Mouse (Mus musculus) stomach, embryonic 16.5 days (tissue): ENCODE results near the gene Itgal. TPM values are rescaled to one million over a fixed set of nuclear protein-coding genes. Genes with fewer than 3 reads are reported as not detected.

Experiments
- ATAC-seq: fragments of 200-750 bp; cut with Nextera tagmentation; 2 replicates; pipeline ENCODE4 v1.8.0; 2017; ENCODE audit warnings: moderate number of reproducible peaks, moderate TSS enrichment; ENCODE audit not compliant: insufficient read depth, low FRiP score
- H3K27ac ChIP-seq: fragments of 300-500 bp; sonication (generic); 2 replicates; pipeline ENCODE4 v1.5.1; 2014; ENCODE audit warnings: low read length
- H3K27me3 ChIP-seq: fragments of 300-500 bp; sonication (generic); 2 replicates; pipeline ENCODE4 v1.6.1; 2014; ENCODE audit warnings: low read length, control low read depth, mixed read lengths; ENCODE audit not compliant: control insufficient read depth, insufficient read depth
- H3K36me3 ChIP-seq: fragments of 300-500 bp; sonication (generic); 2 replicates; pipeline ENCODE4 v1.6.1; 2014; ENCODE audit warnings: low read length; ENCODE audit not compliant: control insufficient read depth, insufficient read depth
- H3K4me1 ChIP-seq: fragments of 300-500 bp; sonication (generic); 2 replicates; pipeline ENCODE4 v1.6.1; 2014; ENCODE audit warnings: low read length, control low read depth, mixed read lengths; ENCODE audit not compliant: control insufficient read depth, insufficient read depth
- H3K4me2 ChIP-seq: fragments of 300-500 bp; sonication (generic); 2 replicates; pipeline ENCODE4 v1.6.1; 2014; ENCODE audit warnings: low read depth, low read length, mixed read lengths
- H3K4me3 ChIP-seq: fragments of 300-500 bp; sonication (generic); replicated peaks from 2 replicates; pipeline ENCODE4 v1.5.1; 2014; ENCODE audit warnings: mild to moderate bottlenecking, low read length
- H3K9ac ChIP-seq: fragments of 300-500 bp; sonication (generic); 2 replicates; pipeline ENCODE4 v1.6.1; 2014; ENCODE audit warnings: low read length
- H3K9me3 ChIP-seq: fragments of 300-500 bp; sonication (generic); replicated peaks from 2 replicates; pipeline ENCODE4 v1.6.1; 2016; ENCODE audit warnings: low read length, control low read depth; ENCODE audit not compliant: control insufficient read depth
- WGBS: fragments of 180-500 bp; shearing (Covaris S2); extraction: QIAGEN DNeasy Blood & Tissue Kit; methylation state at CpG from one replicate; pipeline ENCODE4 v1.1.7; 2014; 5-methylcytosine and 5-hydroxymethylcytosine counted together
- polyA plus RNA-seq: library from polyadenylated mRNA; unstranded; fragments of >200 nt; fragmentation: Nextera tagmentation; extraction: Ambion mirVana; gene quantifications from 2 replicates; pipeline ENCODE4 v1.2.1, GENCODE M21; 2015

The Itgal gene
- polyA plus RNA-seq, 1 experiment from 2014 or later = 4.0 TPM

- ATAC-seq = no peak
- no peaks in the 10 kb centered on the region for H3K27me3 ChIP-seq
- H3K9ac ChIP-seq = no peak overlapping the region
- no peaks in the 10 kb centered on the region for H3K9me3 ChIP-seq
- peaks cover 22% of the 10 kb centered on the region for H3K4me1 ChIP-seq
- no peak overlapping the region for H3K27ac ChIP-seq
- H3K36me3 ChIP-seq = 0 out of 2 replicates have a peak, but pooled peaks cover 7% of the 10 kb centered on the region
- H3K4me2 ChIP-seq = no peak overlapping the region
- H3K4me3 ChIP-seq = no peak overlapping the region
- WGBS = 89% methylated on average over 38 of the region's 38 CpGs
Observed at GRCm38 (mm10) chr7:127343351-127344019, 47.4 kb downstream of the Itgal start.

GRCm38 (mm10) chr7:127344371-127344770 lies 48.3 kb downstream of the Itgal start:
- H3K9me3 ChIP-seq = no peaks in the 10 kb centered on the region
- H3K4me1 ChIP-seq = peaks cover 22% of the 10 kb centered on the region
- ATAC-seq = no peak
- peak overlapping the region; percentile 90 for H3K4me2 ChIP-seq
- 87% methylated on average over 8 of the region's 8 CpGs for WGBS
- no peak overlapping the region for H3K27ac ChIP-seq
- 0 out of 2 replicates have a peak, but pooled peaks cover 7% of the 10 kb centered on the region for H3K36me3 ChIP-seq
- peak overlapping the region; percentile 97 for H3K4me3 ChIP-seq
- no peaks in the 10 kb centered on the region for H3K27me3 ChIP-seq
- H3K9ac ChIP-seq = peak overlapping the region; percentile 97

- Histone ChIP-seq H3K9ac (peak overlapping the region; percentile 97), H3K4me1 (peaks cover 22% of the 10 kb centered on the region), H3K27ac (peak overlapping the region; percentile 97), H3K4me2 (peak overlapping the region; percentile 90), H3K27me3 (no peaks in the 10 kb centered on the region), H3K36me3 (0 out of 2 replicates have a peak, but pooled peaks cover 7% of the 10 kb centered on the region), H3K4me3 (peak overlapping the region; percentile 97), H3K9me3 (no peaks in the 10 kb centered on the region)
- under 1% methylated on average over 42 of the region's 42 CpGs for WGBS
- ATAC-seq = peak; percentile 59
Observed at GRCm38 (mm10) chr7:127345092-127345491, 49.0 kb downstream of the Itgal start.

- Histone ChIP-seq H3K27me3 (no peaks in the 10 kb centered on the region), H3K4me1 (peaks cover 22% of the 10 kb centered on the region), H3K4me3 (peak within 1 kb of the TSS; percentile 97), H3K9ac (peak within 1 kb of the TSS; percentile 97), H3K27ac (peak within 1 kb of the TSS; percentile 97), H3K4me2 (peak within 1 kb of the TSS; percentile 90), H3K36me3 (0 out of 2 replicates have a peak, but pooled peaks cover 7% of the 10 kb centered on the region), H3K9me3 (no peaks in the 10 kb centered on the region)
- peak; percentile 90 for ATAC-seq
- under 1% methylated on average over 74 of the region's 76 CpGs for WGBS
Observed at GRCm38 (mm10) chr7:127345512-127346325, 49.7 kb downstream of the Itgal start, which contains the start of gene Zfp768. Zfp768 (minus strand) TSS chr7:127345589.

GRCm38 (mm10) chr7:127346676-127347075 lies 50.6 kb downstream of the Itgal start:
- Histone ChIP-seq H3K36me3 (0 out of 2 replicates have a peak, but pooled peaks cover 7% of the 10 kb centered on the region), H3K4me3 (peak overlapping the region; percentile 97), H3K9me3 (no peaks in the 10 kb centered on the region), H3K4me1 (peaks cover 22% of the 10 kb centered on the region), H3K9ac (peak overlapping the region; percentile 97), H3K27me3 (no peaks in the 10 kb centered on the region), H3K4me2 (peak overlapping the region; percentile 90), H3K27ac (peak overlapping the region; percentile 97)
- WGBS = 14% methylated on average over 8 of the region's 8 CpGs
- ATAC-seq = 0 out of 2 replicates have a peak, but pooled peaks have one; percentile 41

GRCm38 (mm10) chr7:127351230-127352004 lies 55.4 kb downstream of the Itgal start:
- Histone ChIP-seq H3K36me3 (no peaks in the 10 kb centered on the region), H3K27me3 (no peaks in the 10 kb centered on the region), H3K4me3 (no peak overlapping the region), H3K4me2 (no peak overlapping the region), H3K4me1 (peaks cover 5% of the 10 kb centered on the region), H3K9me3 (no peaks in the 10 kb centered on the region), H3K27ac (no peak overlapping the region), H3K9ac (no peak overlapping the region)
- ATAC-seq = no peak
- WGBS = 81% methylated on average over 5 of the region's 5 CpGs

- Histone ChIP-seq H3K36me3 (no peaks in the 10 kb centered on the region), H3K9ac (no peak overlapping the region)
- WGBS = 52% methylated on average over 3 of the region's 3 CpGs
Observed at GRCm38 (mm10) chr7:127355796-127356195, 59.7 kb downstream of the Itgal start.

GRCm38 (mm10) chr7:127357871-127358270 lies 61.8 kb downstream of the Itgal start:
- no peaks in the 10 kb centered on the region for H3K36me3 ChIP-seq
- no peak overlapping the region for H3K4me3 ChIP-seq
- H3K9ac ChIP-seq = no peak overlapping the region
- ATAC-seq = no peak
- no peaks in the 10 kb centered on the region for H3K4me1 ChIP-seq
- H3K27me3 ChIP-seq = 0 out of 2 replicates have a peak, but pooled peaks cover 3% of the 10 kb centered on the region
- H3K27ac ChIP-seq = no peak overlapping the region
- WGBS = 69% methylated on average over 2 of the region's 2 CpGs
- H3K4me2 ChIP-seq = no peak overlapping the region
- H3K9me3 ChIP-seq = no peaks in the 10 kb centered on the region

More at GRCm38 (mm10) chr7:127355796-127356195, 59.7 kb downstream of the Itgal start:
- Histone ChIP-seq H3K4me3 (no peak overlapping the region), H3K27me3 (0 out of 2 replicates have a peak, but pooled peaks cover 3% of the 10 kb centered on the region), H3K4me1 (no peaks in the 10 kb centered on the region), H3K4me2 (no peak overlapping the region), H3K27ac (no peak overlapping the region), H3K9me3 (no peaks in the 10 kb centered on the region)
- no peak for ATAC-seq
